In the genomic region with DNA sequence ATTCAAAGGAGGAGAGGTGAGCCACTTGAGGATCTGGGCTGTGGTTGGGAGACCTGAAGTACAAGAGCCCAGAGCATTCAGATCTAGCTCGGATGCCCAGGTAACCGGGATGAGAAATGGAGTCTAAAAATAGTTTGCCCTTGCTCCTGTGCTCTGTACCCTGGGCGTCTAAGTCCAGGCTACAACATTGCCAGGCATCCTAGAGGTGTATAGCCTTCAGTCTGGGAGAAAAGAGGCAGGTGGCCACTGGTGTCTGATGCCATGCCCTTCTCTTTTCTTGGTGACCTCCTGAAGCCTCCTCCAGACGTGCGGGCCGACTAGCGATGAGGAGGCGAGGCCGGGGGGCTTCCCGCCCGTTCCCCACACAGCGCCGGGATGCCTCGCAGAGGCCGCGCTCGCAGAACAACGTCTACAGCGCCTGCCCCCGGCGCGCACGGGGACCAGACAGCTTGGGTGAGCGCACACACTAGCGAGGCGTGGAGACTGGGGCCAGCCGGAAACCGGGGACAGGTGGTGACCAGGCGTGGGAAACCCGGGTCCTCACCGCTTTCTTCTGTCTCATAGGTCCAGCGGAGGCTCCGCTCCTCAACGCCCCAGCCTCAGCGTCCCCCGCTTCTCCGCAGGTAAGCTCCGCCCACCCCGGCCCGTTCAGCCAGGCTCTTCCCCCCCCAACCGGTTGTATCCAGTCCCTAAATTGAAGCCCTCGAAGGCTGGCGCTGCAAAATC, we compare ENCODE assay signal across 8 mouse cellular contexts. TPM values are rescaled to one million over a fixed set of nuclear protein-coding genes. Genes with fewer than 3 reads are reported as not detected.
DNase-seq lines count a peak whose midpoint lies in the region; ATAC-seq and TF ChIP-seq lines count a peak whose summit lies in the region.

No protein-coding gene starts in this region.

- H3K27me3 ChIP-seq in forebrain, embryonic 16.5 days (replicated peaks; ENCODE audit: control insufficient read depth, insufficient read depth, low read length) = 0 out of 2 replicates have a peak, but pooled peaks cover 4% of the 10 kb centered on the region
- H3K27me3 ChIP-seq in kidney, postnatal 0 days (ENCODE audit: insufficient read depth, low read length) = peaks cover 10% of the 10 kb centered on the region; the same call in 1 of the 2 replicates
- H3K27me3 ChIP-seq in spleen, adult 2 months (ENCODE audit: control insufficient read depth, insufficient read depth, low read length) = no peaks in the 10 kb centered on the region

- H3K4me3 ChIP-seq in layer of hippocampus, adult 2 months = peak overlapping the region; percentile 36
- H3K4me3 ChIP-seq in forebrain, embryonic 16.5 days (replicated peaks; ENCODE audit: low read length) = peak overlapping the region; percentile 52
- peak overlapping the region; percentile 31 for H3K4me3 ChIP-seq in kidney, postnatal 0 days (replicated peaks; ENCODE audit: low read depth, low read length)
- H3K4me3 ChIP-seq in spleen, adult 2 months (ENCODE audit: extremely low read depth, insufficient read depth, insufficient read length) = no peak overlapping the region

- no peak for TF ChIP-seq POLR2A in spleen, adult 2 months (IDR thresholded peaks at IDR 0.05; ENCODE audit: low read depth, low read length)

- 0 out of 2 replicates have a peak, but pooled peaks cover 2% of the 10 kb centered on the region for H3K4me1 ChIP-seq in forebrain, embryonic 16.5 days (replicated peaks; ENCODE audit: control insufficient read depth, insufficient read depth, low read length)
- peaks cover 5% of the 10 kb centered on the region for H3K4me1 ChIP-seq in kidney, postnatal 0 days (replicated peaks; ENCODE audit: insufficient read depth, low read length)
- H3K4me1 ChIP-seq in spleen, adult 2 months (ENCODE audit: control insufficient read depth, insufficient read depth, insufficient read length) = peaks cover 10% of the 10 kb centered on the region

- 2% methylated on average over 43 of the region's 43 CpGs for WGBS in forebrain, embryonic 16.5 days
- WGBS in kidney, postnatal 0 days = 3% methylated on average over 39 of the region's 43 CpGs
- 6% methylated on average over 43 of the region's 43 CpGs for WGBS in spleen, adult 2 months

- H3K36me3 ChIP-seq in forebrain, embryonic 16.5 days (ENCODE audit: control insufficient read depth, insufficient read depth) = no peaks in the 10 kb centered on the region
- H3K36me3 ChIP-seq in kidney, postnatal 0 days (ENCODE audit: insufficient read depth, low read length) = no peaks in the 10 kb centered on the region
- H3K36me3 ChIP-seq in spleen, adult 2 months (ENCODE audit: control insufficient read depth, insufficient read depth, low read length) = peaks cover 42% of the 10 kb centered on the region

- H3K4me2 ChIP-seq in forebrain, embryonic 16.5 days (ENCODE audit: low read length) = peak overlapping the region; percentile 71
- H3K4me2 ChIP-seq in kidney, postnatal 0 days (ENCODE audit: low read length) = peak overlapping the region; percentile 63

- ATAC-seq in forebrain, embryonic 16.5 days = peak; percentile 84
- peak; percentile 66 for ATAC-seq in kidney, postnatal 0 days (replicated peaks; ENCODE audit: low FRiP score, low read depth)

- no peaks in the 10 kb centered on the region for H3K9me3 ChIP-seq in forebrain, embryonic 16.5 days (ENCODE audit: control insufficient read depth, low read length)
- H3K9me3 ChIP-seq in kidney, postnatal 0 days (replicated peaks; ENCODE audit: low read length) = no peaks in the 10 kb centered on the region

- H3K9ac ChIP-seq in forebrain, embryonic 16.5 days (replicated peaks; ENCODE audit: low read depth, low read length) = peak overlapping the region; percentile 62
- H3K9ac ChIP-seq in kidney, postnatal 0 days (ENCODE audit: low read depth, low read length) = peak overlapping the region; percentile 25; the same call in 1 of the 2 replicates

- no peak overlapping the region for H3K27ac ChIP-seq in layer of hippocampus, adult 2 months
- no peak overlapping the region for H3K27ac ChIP-seq in forebrain, embryonic 16.5 days (ENCODE audit: low read length)
- no peak overlapping the region for H3K27ac ChIP-seq in kidney, postnatal 0 days
- peak overlapping the region; percentile 5; the same call in 1 of the 2 replicates for H3K27ac ChIP-seq in spleen, adult 2 months (ENCODE audit: insufficient read depth, low read length)

- no peak for TF ChIP-seq CTCF in layer of hippocampus, adult 2 months (conservative IDR thresholded peaks at IDR 0.05)
- no peak for TF ChIP-seq CTCF in kidney, postnatal 0 days (IDR thresholded peaks at IDR 0.05; ENCODE audit: low read depth)
- TF ChIP-seq CTCF in spleen, adult 2 months (IDR thresholded peaks at IDR 0.05; ENCODE audit: extremely low read depth, insufficient read depth, insufficient read length, insufficient replicate concordance) = no peak

- no peak for DNase-seq in layer of hippocampus, adult 2 months (ENCODE audit: low spot score in 2 of 2)
- DNase-seq in layer of hippocampus, adult 9-11 months = no peak
- peak; percentile 23 for DNase-seq in adrenal gland, postnatal 25 days
- peak; percentile 20 for DNase-seq in kidney, postnatal 0 days (ENCODE audit: low spot score)
- DNase-seq in lung, postnatal 36 days = peak; percentile 13
- peak in 1 of 2 experiments; percentile 32 for DNase-seq in spleen, adult 2 months (ENCODE audit: low read depth in 1 of 2, low spot score in 2 of 2)
- DNase-seq in adipocyte (ENCODE audit: low spot score) = no peak

RNA-seq across cellular contexts. Expression of a gene that starts 9.2 kb away (rescaled TPM):
- total RNA-seq in layer of hippocampus, adult 2 months (2021) = not detected
- total RNA-seq in adrenal gland, postnatal 25 days (2021) = not detected in 2 replicates
- not detected in 2 replicates for polyA plus RNA-seq in forebrain, embryonic 16.5 days (2015; fragmentation: Nextera tagmentation; extraction: Ambion mirVana)
- polyA plus RNA-seq in kidney, postnatal 0 days (2015; fragmentation: Nextera tagmentation; extraction: Ambion mirVana) = not detected in 2 replicates
- polyA plus RNA-seq in spleen, adult 2 months (2012; rRNA removed) = not detected in 2 replicates

RNA-seq across cellular contexts. Expression of a gene that starts 12.6 kb away (rescaled TPM):
- total RNA-seq in layer of hippocampus, adult 2 months (2021) = under 1 TPM in 1 of 2 experiments, not detected in 1; 0.59 TPM
- total RNA-seq in adrenal gland, postnatal 25 days (2021) = 0.76 and 1.1 TPM in 2 replicates
- not detected in 2 replicates for polyA plus RNA-seq in forebrain, embryonic 16.5 days (2015; fragmentation: Nextera tagmentation; extraction: Ambion mirVana)
- polyA plus RNA-seq in kidney, postnatal 0 days (2015; fragmentation: Nextera tagmentation; extraction: Ambion mirVana) = 0.24 and 0.46 TPM in 2 replicates
- 452 and 608 TPM in 2 replicates for polyA plus RNA-seq in spleen, adult 2 months (2012; rRNA removed)

RNA-seq across cellular contexts. Expression of a gene that starts 33.2 kb away (rescaled TPM):
- total RNA-seq in layer of hippocampus, adult 2 months (2021) = not detected
- not detected in 2 replicates for total RNA-seq in adrenal gland, postnatal 25 days (2021)
- not detected in 2 replicates for polyA plus RNA-seq in forebrain, embryonic 16.5 days (2015; fragmentation: Nextera tagmentation; extraction: Ambion mirVana)
- not detected in 2 replicates for polyA plus RNA-seq in kidney, postnatal 0 days (2015; fragmentation: Nextera tagmentation; extraction: Ambion mirVana)
- not detected in 2 replicates for polyA plus RNA-seq in spleen, adult 2 months (2012; rRNA removed)

RNA-seq across cellular contexts. Expression of a gene that starts 51.6 kb away (rescaled TPM):
- total RNA-seq in layer of hippocampus, adult 2 months (2021) = not detected
- 2.6 TPM in 1 of 2 replicates, not detected in the other for total RNA-seq in adrenal gland, postnatal 25 days (2021)
- not detected in 2 replicates for polyA plus RNA-seq in forebrain, embryonic 16.5 days (2015; fragmentation: Nextera tagmentation; extraction: Ambion mirVana)
- 0.05 and 0.11 TPM in 2 replicates for polyA plus RNA-seq in kidney, postnatal 0 days (2015; fragmentation: Nextera tagmentation; extraction: Ambion mirVana)
- 0.20 and 0.32 TPM in 2 replicates for polyA plus RNA-seq in spleen, adult 2 months (2012; rRNA removed)

Comparison
In these comparisons a context has a peak if more than half of its experiments do, and no peak if none do; other contexts are left out.
1. DNase-seq: peak in adrenal gland, postnatal 25 days (single experiment), kidney, postnatal 0 days (single experiment) and lung, postnatal 36 days (single experiment); none in layer of hippocampus, adult 2 months (0 of 2), layer of hippocampus, adult 9-11 months (single experiment) and adipocyte (single experiment).
2. RNA of a gene that starts 12.6 kb away (polyA plus RNA-seq): 452 to 608 TPM in spleen, adult 2 months; not detected in forebrain, embryonic 16.5 days and 0.24 to 0.46 TPM in kidney, postnatal 0 days; every median in the first group is over 100 times any median in the second.